Mouse (Mus musculus) MEL (cell line): ENCODE measurements at regions not wholly inside any gene's neighbourhood (a gene's known extent, or its start where the extent isn't known, plus 50 kb on each side); places are given as distances from the start of the nearest gene placed in this dataset.

ENCODE experiments used
- DNase-seq: peaks from one replicate; pipeline ENCODE4 v3.0.0; 2011; ENCODE audit warnings: low read depth, low spot score
- H3K27ac ChIP-seq: 2 replicates; pipeline ENCODE4 v1.5.1; 2012; ENCODE audit warnings: low read depth, mild to moderate bottlenecking, control low read depth, low read length, moderate library complexity; ENCODE audit not compliant: control insufficient read depth
- H3K27me3 ChIP-seq, 2 experiments: fragments of 150-350 bp in 1 of 2; sonication (generic) in 1 of 2; 2 replicates each; pipeline ENCODE4 v1.6.1; 2012; ENCODE audit warnings: low read length in 2 of 2, mild to moderate bottlenecking in 2 of 2, improper control_type of control experiment in 1 of 2, moderate library complexity in 1 of 2; ENCODE audit not compliant: insufficient read depth in 2 of 2, control insufficient read depth in 1 of 2
- H3K36me3 ChIP-seq, 2 experiments: 2 replicates each; pipeline ENCODE4 v1.6.1; 2012 to 2014; ENCODE audit warnings: low read length in 2 of 2, improper control_type of control experiment in 1 of 2, inconsistent platforms in 1 of 2, mild to moderate bottlenecking in 1 of 2; ENCODE audit not compliant: insufficient read depth in 2 of 2, control insufficient read depth in 1 of 2
- H3K4me1 ChIP-seq, 2 experiments: fragments of 150-350 bp in 1 of 2; sonication (generic) in 1 of 2; 2 replicates each; pipeline ENCODE4 v1.6.1; 2012; ENCODE audit warnings: low read length in 2 of 2, improper control_type of control experiment in 1 of 2, mild to moderate bottlenecking in 1 of 2; ENCODE audit not compliant: insufficient read depth in 2 of 2, control insufficient read depth in 1 of 2
- H3K4me3 ChIP-seq, 2 experiments: fragments of 150-350 bp in 1 of 2; sonication (generic) in 1 of 2; 2 replicates each; pipeline ENCODE4 v1.5.1; 2012; ENCODE audit warnings: low read depth in 2 of 2, low read length in 2 of 2, mild to moderate bottlenecking in 2 of 2, moderate library complexity in 2 of 2, control low read depth in 1 of 2, improper control_type of control experiment in 1 of 2; ENCODE audit not compliant: control insufficient read depth in 1 of 2, insufficient read depth in 1 of 2
- H3K79me2 ChIP-seq: 2 replicates; pipeline ENCODE4 v1.6.1; 2012; ENCODE audit warnings: mild to moderate bottlenecking, low read length, moderate library complexity; ENCODE audit not compliant: control insufficient read depth, poor library complexity, insufficient read depth
- H3K9ac ChIP-seq: 2 replicates; pipeline ENCODE4 v1.6.1; 2012; ENCODE audit warnings: low read depth, mild to moderate bottlenecking, control low read depth, low read length, moderate library complexity; ENCODE audit not compliant: control insufficient read depth, poor library complexity, severe bottlenecking
- H3K9me3 ChIP-seq: fragments of 150-350 bp; sonication (generic); replicated peaks from 2 replicates; pipeline ENCODE4 v1.6.1; 2012; ENCODE audit warnings: mild to moderate bottlenecking, low read length, improper control_type of control experiment, moderate library complexity; ENCODE audit not compliant: insufficient read depth
- CHD1 ChIP-seq: IDR thresholded peaks from 2 replicates; pipeline ENCODE4 v1.6.1; 2012; ENCODE audit warnings: low read depth, mild to moderate bottlenecking, inconsistent platforms, low read length, improper control_type of control experiment
- E2F4 ChIP-seq: IDR thresholded peaks from 2 replicates; pipeline ENCODE4 v1.6.1; 2011; ENCODE audit warnings: low read depth, low read length, improper control_type of control experiment, borderline replicate concordance
- ELF1 ChIP-seq: IDR thresholded peaks from 2 replicates; pipeline ENCODE4 v1.6.1; 2014; ENCODE audit warnings: low read depth, mild to moderate bottlenecking, inconsistent platforms, low read length, improper control_type of control experiment, moderate library complexity
- MAFK ChIP-seq: IDR thresholded peaks from 2 replicates; pipeline ENCODE4 v1.6.1; 2011; ENCODE audit warnings: low read depth, mild to moderate bottlenecking, low read length, improper control_type of control experiment, borderline replicate concordance
- MAZ ChIP-seq: IDR thresholded peaks from 2 replicates; pipeline ENCODE4 v1.6.1; 2012; ENCODE audit warnings: low read depth, mild to moderate bottlenecking, inconsistent platforms, low read length, improper control_type of control experiment
- MYC ChIP-seq: IDR thresholded peaks from 2 replicates; pipeline ENCODE4 v1.6.1; 2011; ENCODE audit warnings: low read depth, mild to moderate bottlenecking, low read length, improper control_type of control experiment, moderate library complexity
- NELFE ChIP-seq: IDR thresholded peaks from 2 replicates; pipeline ENCODE4 v1.6.1; 2011; ENCODE audit warnings: low read depth, low read length, improper control_type of control experiment
- POLR2AphosphoS5 ChIP-seq: IDR thresholded peaks from 2 replicates; pipeline ENCODE4 v1.6.1; 2012; ENCODE audit warnings: low read depth, borderline replicate concordance, mild to moderate bottlenecking, inconsistent platforms, low read length, moderate library complexity, mixed read lengths
- SMC3 ChIP-seq: IDR thresholded peaks from 2 replicates; pipeline ENCODE4 v1.6.1; 2011; ENCODE audit warnings: low read depth, low read length, improper control_type of control experiment
- TAL1 ChIP-seq: IDR thresholded peaks from 2 replicates; pipeline ENCODE4 v1.6.1; 2012; ENCODE audit warnings: mild to moderate bottlenecking, inconsistent platforms, low read length, moderate library complexity, mixed read lengths
- TBP ChIP-seq: IDR thresholded peaks from 2 replicates; pipeline ENCODE4 v1.8.0; 2011; ENCODE audit warnings: low read depth, low read length, improper control_type of control experiment
- USF1 ChIP-seq: IDR thresholded peaks from 2 replicates; pipeline ENCODE4 v1.6.1; 2014; ENCODE audit warnings: low read depth, mild to moderate bottlenecking, inconsistent platforms, low read length, improper control_type of control experiment, moderate library complexity
- USF2 ChIP-seq, 2 experiments: IDR thresholded peaks; 2 replicates each; pipeline ENCODE4 v1.6.1; 2011 to 2012; ENCODE audit warnings: improper control_type of control experiment in 2 of 2, low read length in 2 of 2, borderline replicate concordance in 1 of 2, inconsistent platforms in 1 of 2, low read depth in 1 of 2, mild to moderate bottlenecking in 1 of 2; ENCODE audit not compliant: insufficient read depth in 1 of 2
- ZKSCAN1 ChIP-seq: IDR thresholded peaks from 2 replicates; pipeline ENCODE4 v1.6.1; 2012; ENCODE audit warnings: low read depth, mild to moderate bottlenecking, inconsistent platforms, low read length, improper control_type of control experiment, moderate library complexity

DNA sequence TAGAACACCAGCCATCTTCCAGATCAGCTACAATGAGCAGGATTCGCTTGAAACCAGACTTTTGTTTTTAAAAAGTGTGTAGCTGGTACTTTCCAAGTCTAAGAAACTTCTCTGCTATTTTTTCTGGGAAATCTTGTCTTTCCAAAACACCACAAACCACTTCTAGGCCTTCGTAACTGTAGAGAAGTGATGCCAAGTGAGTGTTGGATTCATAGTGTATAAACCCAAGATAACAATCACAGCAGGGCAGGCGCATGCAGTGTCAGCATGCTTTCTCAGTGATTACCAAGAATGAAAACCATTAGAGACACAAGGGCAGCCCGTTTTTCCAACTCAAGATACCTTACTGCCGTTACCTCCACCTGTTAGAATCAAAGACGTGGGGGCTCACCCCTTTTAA, 58.9 kb upstream of the Ptgfr start:
- TF ChIP-seq ELF1 (no peak), POLR2AphosphoS5 (no peak), TAL1 (no peak), TBP (no peak), SMC3 (no peak), USF1 (no peak), NELFE (no peak), E2F4 (no peak), MAZ (no peak), CHD1 (no peak), MYC (no peak), USF2 (IDR thresholded peaks at IDR 0.05; ENCODE audit: borderline replicate concordance in 1 of 2, insufficient read depth in 1 of 2, low read depth in 1 of 2, low read length in 2 of 2) (no peak)
- no peak overlapping the region for H3K4me3 ChIP-seq
- DNase-seq, result no peak
- no peaks in the 10 kb centered on the region for H3K79me2 ChIP-seq
- H3K27me3 ChIP-seq, result no peaks in the 10 kb centered on the region
- no peak overlapping the region for H3K9ac ChIP-seq
- no peaks in the 10 kb centered on the region for H3K4me1 ChIP-seq
- H3K9me3 ChIP-seq, result no peaks in the 10 kb centered on the region
- no peak overlapping the region for H3K27ac ChIP-seq
- no peaks in the 10 kb centered on the region for H3K36me3 ChIP-seq

DNA sequence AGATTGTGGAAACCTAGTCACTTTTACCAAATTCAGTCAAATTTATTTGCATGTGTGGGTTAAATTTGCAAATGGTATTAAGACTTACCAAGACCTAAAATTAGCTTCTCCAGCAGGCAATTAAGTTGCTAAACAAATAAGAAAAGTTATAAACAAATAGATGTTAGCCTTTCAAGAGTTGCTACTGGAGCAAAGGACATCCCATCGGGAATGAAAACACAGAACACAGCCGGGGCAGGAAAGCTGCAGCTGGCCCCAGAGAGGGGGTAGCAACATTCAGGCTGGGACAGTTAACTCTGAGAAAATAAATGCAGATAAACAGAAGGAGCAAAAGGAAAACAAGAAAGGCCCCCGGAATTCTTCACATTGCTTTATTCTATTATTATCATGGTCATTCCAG, 57.3 kb upstream of the Ptgfr start:
- no peaks in the 10 kb centered on the region for H3K27me3 ChIP-seq
- no peak for TF ChIP-seq POLR2AphosphoS5
- no peak for TF ChIP-seq MAFK
- no peak for TF ChIP-seq SMC3
- TF ChIP-seq ZKSCAN1, result no peak
- H3K4me1 ChIP-seq, result no peaks in the 10 kb centered on the region
- no peak overlapping the region for H3K4me3 ChIP-seq
- no peak overlapping the region for H3K27ac ChIP-seq
- no peak overlapping the region for H3K9ac ChIP-seq
- H3K79me2 ChIP-seq, result no peaks in the 10 kb centered on the region
- H3K9me3 ChIP-seq, result no peaks in the 10 kb centered on the region
- no peak for DNase-seq
- no peaks in the 10 kb centered on the region for H3K36me3 ChIP-seq
